ENCODE assay signal across 9 mouse cellular contexts in genomic region chr3:89087338-89088110, GRCm38 (mm10). TPM values are rescaled to one million over a fixed set of nuclear protein-coding genes. Genes with fewer than 3 reads are reported as not detected.
DNase-seq lines count a peak whose midpoint lies in the region; ATAC-seq and TF ChIP-seq lines count a peak whose summit lies in the region.
"Had no signal": no experiment of that assay in that cellular context is flagged by ENCODE, and none has a peak within 500 bp of the region (broad histone marks: within the 10 kb centered on the region; RNA-seq: fewer than 3 reads in every experiment).

No protein-coding gene starts in this region.

- no peak overlapping the region for H3K9ac ChIP-seq in heart, embryonic 12.5 days

- peaks cover 18% of the 10 kb centered on the region for H3K36me3 ChIP-seq in heart, embryonic 12.5 days

- H3K4me2 ChIP-seq in heart, embryonic 12.5 days = peak overlapping the region; percentile 55

- peak; percentile 56 for TF ChIP-seq CTCF in cortical plate, adult 2 months (IDR thresholded peaks at IDR 0.05; ENCODE audit: extremely low read depth, insufficient read depth, low read length)

- no peak overlapping the region for H3K27ac ChIP-seq in cortical plate, adult 2 months (ENCODE audit: insufficient read depth, low read length)
- no peak overlapping the region for H3K27ac ChIP-seq in heart, embryonic 12.5 days (ENCODE audit: poor library complexity, severe bottlenecking)

- ATAC-seq in heart, embryonic 12.5 days (ENCODE audit: insufficient number of reproducible peaks, low FRiP score) = no peak

- H3K27me3 ChIP-seq in heart, embryonic 12.5 days (replicated peaks) = peaks cover 19% of the 10 kb centered on the region

- DNase-seq in 416B (ENCODE audit: low read depth) (peak; percentile 90), ZHBTc4 (ENCODE audit: low read depth, low spot score) (peak; percentile 90)
- peak; percentile 90 to 95 for DNase-seq in kidney, postnatal 25 days
- peak; percentile 80 to 84 for DNase-seq in lung, adult 18-20 months
- peak; percentile 90 for DNase-seq in retina, embryonic 14.5 days (ENCODE audit: low spot score)
- DNase-seq in thymus, postnatal 25 days = peak; percentile 87

- no peak overlapping the region for H3K4me3 ChIP-seq in cortical plate, adult 2 months (ENCODE audit: insufficient read depth, low read length)
- H3K4me3 ChIP-seq in heart, embryonic 12.5 days = peak overlapping the region; percentile 3; the same call in 1 of the 2 replicates

- no peaks in the 10 kb centered on the region for H3K9me3 ChIP-seq in heart, embryonic 12.5 days (replicated peaks)

- TF ChIP-seq POLR2A in cortical plate, adult 2 months (IDR thresholded peaks at IDR 0.05; ENCODE audit: extremely low read depth, insufficient read depth, low read length) = no peak

- WGBS in heart, embryonic 12.5 days = 22% methylated on average over 21 of the region's 21 CpGs

- H3K4me1 ChIP-seq in cortical plate, adult 2 months (ENCODE audit: control insufficient read depth, insufficient read depth, low read length) = peaks cover 4% of the 10 kb centered on the region
- peaks cover 35% of the 10 kb centered on the region for H3K4me1 ChIP-seq in heart, embryonic 12.5 days (replicated peaks)

RNA-seq across cellular contexts. Expression of gene Rusc1, which starts 5.6 kb away (rescaled TPM):
- 199 and 214 TPM in 2 replicates for polyA plus RNA-seq in cortical plate, adult 2 months (2012; rRNA removed)
- 10.1 and 10.5 TPM in 2 replicates for polyA plus RNA-seq in heart, embryonic 12.5 days (2016; fragmentation: Nextera tagmentation; extraction: Ambion mirVana)

RNA-seq across cellular contexts. Expression of gene Gm43738, which starts 13.4 kb away (rescaled TPM):
- polyA plus RNA-seq in cortical plate, adult 2 months (2012; rRNA removed) = not detected in 2 replicates
- polyA plus RNA-seq in heart, embryonic 12.5 days (2016; fragmentation: Nextera tagmentation; extraction: Ambion mirVana) = not detected in 2 replicates
- polyA plus RNA-seq: gonadal fat pad, adult 2 months had no signal

RNA-seq across cellular contexts. Expression of gene Fdps, which starts 14.2 kb away (rescaled TPM):
- 94.9 and 107 TPM in 2 replicates for polyA plus RNA-seq in cortical plate, adult 2 months (2012; rRNA removed)
- polyA plus RNA-seq in heart, embryonic 12.5 days (2016; fragmentation: Nextera tagmentation; extraction: Ambion mirVana) = 130 and 136 TPM in 2 replicates

RNA-seq across cellular contexts. Expression of gene Pklr, which starts 48.4 kb away (rescaled TPM):
- polyA plus RNA-seq in cortical plate, adult 2 months (2012; rRNA removed) = 0.04 and 0.08 TPM in 2 replicates
- 1.7 and 2.8 TPM in 2 replicates for polyA plus RNA-seq in heart, embryonic 12.5 days (2016; fragmentation: Nextera tagmentation; extraction: Ambion mirVana)

Comparison
In these comparisons a context has a peak if more than half of its experiments do, and no peak if none do; other contexts are left out.
1. RNA of gene Rusc1, which starts 5.6 kb away (polyA plus RNA-seq): 199 to 214 TPM in cortical plate, adult 2 months; 10.1 to 10.5 TPM in heart, embryonic 12.5 days; every median in the first group is over 10 times any median in the second.
2. Peak in every context shown above with its lines, with median percentiles within 50 percentile points of each other: DNase-seq.